Mouse (Mus musculus) urinary bladder, postnatal 4 days (tissue): Measurements from ENCODE around the gene Zfp385b.

Experiments used
- DNase-seq, 2 experiments: peaks; one replicate each; pipeline ENCODE4 v3.0.0; 2021 to 2022; ENCODE audit warnings: low spot score in 2 of 2

Gene Zfp385b

DNA sequence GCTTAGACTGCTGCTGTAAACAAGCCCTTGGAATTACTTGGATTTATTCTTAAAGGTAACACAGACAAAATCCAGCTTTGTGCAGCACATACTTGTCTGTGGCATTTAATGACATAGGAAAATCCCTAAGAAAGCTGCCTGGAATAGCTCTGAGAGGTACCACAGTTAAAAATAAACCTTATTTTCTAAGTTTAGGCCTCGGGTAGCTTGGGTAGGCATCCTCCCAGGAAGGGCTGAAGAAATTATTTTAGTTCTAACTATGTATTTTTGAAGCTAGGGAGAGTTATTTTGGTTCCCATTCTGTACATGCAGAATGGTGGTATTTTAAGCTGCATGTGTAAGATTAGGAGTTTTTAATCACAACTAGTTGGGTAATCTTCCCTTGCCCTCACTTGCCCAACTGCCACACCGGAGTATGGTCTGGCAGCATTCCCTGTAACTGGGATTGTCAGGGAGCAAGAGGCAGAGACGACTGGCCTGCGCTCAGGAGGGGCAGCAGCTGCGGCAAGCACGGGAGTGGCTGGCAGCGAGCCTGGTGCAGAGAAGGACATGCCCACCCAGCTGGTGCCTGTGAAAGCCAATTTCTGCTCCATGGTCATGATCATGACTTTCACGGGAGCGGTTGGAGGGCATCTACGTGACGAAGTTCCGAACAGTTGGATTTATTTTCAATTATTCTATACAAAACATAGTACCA lies 230.1 kb downstream of the Zfp385b start:
- DNase-seq, result no peak

DNA sequence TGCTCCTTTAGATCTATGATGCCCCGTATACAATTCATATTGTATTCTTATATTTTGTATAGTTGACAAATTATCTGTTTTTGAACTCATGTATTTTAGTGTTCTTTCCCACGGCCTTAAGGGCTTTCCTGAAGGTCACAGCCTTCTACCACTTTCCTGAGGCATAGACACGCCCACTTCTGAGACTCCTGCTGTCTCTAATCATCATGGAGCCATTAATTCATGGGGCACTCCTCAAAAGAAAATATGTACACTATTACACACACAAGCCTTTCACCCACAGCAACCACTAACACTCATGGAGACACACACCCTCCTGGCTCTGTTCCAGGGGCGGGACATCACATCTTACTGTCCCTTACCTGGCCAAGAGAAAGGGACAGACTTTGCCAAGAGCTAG lies 232.1 kb downstream of the Zfp385b start:
- no peak for DNase-seq

- no peak for DNase-seq
These were observed 232.7 kb downstream of the Zfp385b start for GRCm38 (mm10) chr2:77586581-77587360.

DNA sequence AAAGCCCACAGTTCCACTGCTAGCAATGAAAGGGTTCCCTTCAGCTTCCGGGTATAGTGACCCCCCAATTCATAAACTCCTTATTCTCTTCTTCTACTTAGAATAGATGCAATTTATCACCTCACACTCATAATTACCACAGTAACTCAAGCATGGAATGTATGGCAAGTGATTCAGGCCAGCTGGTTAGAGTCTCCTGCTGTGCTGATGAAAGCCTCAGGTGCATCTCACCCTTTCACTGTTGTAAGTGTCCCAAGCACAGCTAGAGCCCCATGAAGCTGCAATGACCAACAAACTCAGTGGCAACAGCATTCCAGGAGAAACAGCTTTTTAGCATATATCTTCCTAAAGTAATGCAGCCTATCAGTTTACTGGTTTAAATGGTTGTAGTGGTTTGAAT lies 235.9 kb downstream of the Zfp385b start:
- no peak for DNase-seq

- no peak for DNase-seq
These were observed 242.9 kb downstream of the Zfp385b start for GRCm38 (mm10) chr2:77576571-77576970.

GRCm38 (mm10) chr2:77567528-77568435 lies 251.7 kb downstream of the Zfp385b start:
- no peak for DNase-seq

GRCm38 (mm10) chr2:77563706-77564105 lies 255.7 kb downstream of the Zfp385b start:
- no peak for DNase-seq

DNA sequence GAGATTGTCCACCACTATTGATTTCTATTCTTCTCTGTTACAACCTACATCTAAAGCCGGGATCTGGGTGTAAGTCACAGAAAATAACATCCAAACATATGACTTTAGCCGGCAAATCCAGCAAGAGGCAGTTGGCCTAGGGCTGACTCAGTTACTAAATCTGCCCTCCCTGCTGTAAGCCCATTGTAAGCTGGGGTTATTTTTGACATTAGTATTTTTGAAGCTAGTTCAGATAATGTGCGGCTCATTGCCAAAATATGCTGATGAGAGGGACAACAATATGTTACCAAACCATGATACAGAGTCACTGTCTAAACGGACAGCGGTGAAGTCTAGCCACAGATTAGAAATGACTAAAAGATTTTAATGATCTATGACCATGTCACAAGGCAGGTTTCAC lies 257.5 kb downstream of the Zfp385b start:
- DNase-seq, result no peak

DNA sequence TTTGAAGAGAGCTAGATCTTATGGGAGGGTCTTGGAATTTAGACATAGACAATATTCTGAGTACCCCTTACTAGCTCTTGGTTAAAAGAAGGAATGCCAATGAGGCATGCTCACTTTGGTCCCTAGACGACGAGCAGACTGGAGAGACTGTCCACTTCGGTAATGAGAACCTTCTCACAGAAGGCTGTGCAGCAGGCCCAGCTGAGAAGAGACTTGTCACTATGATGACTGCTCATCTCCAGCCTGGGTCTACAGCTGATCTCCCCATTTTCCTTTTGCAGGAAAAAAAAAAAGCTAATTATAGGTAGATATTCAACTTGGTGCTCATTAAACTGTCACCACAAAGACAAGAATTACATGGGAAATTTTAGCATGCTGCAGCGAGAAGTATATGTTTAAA lies 262.5 kb downstream of the Zfp385b start:
- DNase-seq, result no peak

DNA sequence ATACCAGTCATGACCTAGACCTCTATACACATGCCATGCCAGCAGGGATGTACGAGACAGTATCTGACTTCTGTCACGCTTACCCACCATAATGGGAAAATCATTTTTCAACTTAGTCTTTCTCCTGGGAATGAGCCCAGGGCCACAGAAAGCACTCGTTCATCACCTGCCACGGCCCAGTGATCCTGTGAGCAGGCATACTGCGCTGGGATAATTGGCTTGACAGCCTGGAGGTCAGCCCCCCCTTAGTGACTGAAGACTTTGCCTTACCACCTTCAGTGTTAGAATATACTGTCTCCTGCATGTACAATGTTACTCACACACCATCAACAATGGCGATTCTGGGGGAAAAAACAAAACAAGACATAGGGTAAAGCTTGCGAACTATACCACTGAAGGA lies 263.5 kb downstream of the Zfp385b start:
- no peak for DNase-seq

DNA sequence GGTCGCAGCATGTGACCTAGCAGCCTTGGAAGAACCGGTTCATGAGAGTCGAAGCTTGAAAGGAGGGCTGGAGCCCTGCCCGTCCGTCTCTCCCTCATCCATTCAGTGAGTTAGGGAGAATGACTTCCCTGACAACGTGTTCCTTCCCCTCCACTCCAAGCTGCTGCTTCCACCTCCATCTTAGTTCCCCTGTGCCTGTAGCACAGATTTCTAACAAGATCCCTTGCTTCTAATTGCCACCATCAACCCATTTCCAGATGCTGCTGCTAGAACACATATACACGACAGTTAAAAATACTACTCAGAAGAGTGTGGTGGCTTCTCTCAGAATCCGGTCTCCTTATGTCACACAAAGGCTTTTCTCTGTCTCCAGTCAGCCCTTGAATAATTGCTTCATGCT lies 266.8 kb downstream of the Zfp385b start:
- no peak for DNase-seq

DNA sequence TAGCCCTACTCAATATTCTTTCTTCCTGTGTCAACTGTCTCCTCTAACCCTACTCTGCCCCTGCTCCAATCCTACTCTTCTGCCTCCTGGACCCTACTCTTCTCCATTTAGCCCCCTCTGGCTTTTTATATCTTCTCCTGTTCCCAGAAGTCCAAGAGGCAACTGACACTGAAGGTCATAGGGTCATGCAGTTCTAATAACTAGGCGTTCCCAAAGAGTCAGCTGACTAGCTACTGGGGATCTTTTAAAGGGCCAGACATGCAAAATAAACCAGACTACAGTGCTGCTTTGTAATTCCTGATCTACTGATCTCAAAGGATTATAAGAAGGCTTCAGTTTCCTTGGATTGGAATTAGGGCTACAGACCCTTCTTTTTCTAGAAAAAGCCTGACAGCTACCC lies 276.1 kb downstream of the Zfp385b start:
- DNase-seq, result no peak

GRCm38 (mm10) chr2:77542605-77543004 lies 276.8 kb downstream of the Zfp385b start:
- DNase-seq, result no peak

GRCm38 (mm10) chr2:77541681-77542080 lies 277.8 kb downstream of the Zfp385b start:
- DNase-seq, result no peak

- no peak for DNase-seq
These were observed 278.6 kb downstream of the Zfp385b start for GRCm38 (mm10) chr2:77540860-77541259.

- DNase-seq, result no peak
These were observed 282.9 kb downstream of the Zfp385b start for GRCm38 (mm10) chr2:77536556-77536955.

DNA sequence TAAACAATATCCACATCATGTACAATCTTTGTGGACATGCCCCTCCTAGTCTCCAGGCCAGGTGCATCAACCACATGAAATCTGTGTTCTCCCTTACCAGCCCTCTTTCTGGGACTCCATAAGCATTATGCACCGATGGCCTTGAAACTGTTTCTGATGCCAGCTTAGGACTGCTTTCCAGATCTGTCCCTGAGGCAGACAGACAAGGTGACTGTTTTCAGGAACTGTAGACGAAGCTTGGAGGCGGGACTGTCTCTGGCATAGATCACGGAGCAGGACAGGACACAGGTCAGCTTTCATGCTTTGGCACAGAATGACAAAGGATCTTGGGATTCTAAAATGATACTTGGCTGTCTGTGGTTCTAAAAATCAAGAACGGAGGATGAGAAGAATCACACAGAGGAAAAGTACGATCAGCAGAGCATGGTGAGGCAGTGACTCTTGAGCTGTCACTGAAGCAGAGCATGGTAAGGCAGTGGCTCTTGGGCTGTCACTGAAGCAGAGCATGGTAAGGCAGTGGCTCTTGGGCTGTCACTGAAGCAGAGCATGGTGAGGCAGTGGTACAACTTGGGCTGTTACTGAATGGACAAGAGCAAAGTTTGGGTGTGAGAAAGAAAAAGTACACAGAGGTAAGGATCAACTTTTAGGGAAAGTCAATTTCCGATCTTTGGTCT lies 291.2 kb downstream of the Zfp385b start:
- DNase-seq, result no peak

GRCm38 (mm10) chr2:77527616-77528015 lies 291.8 kb downstream of the Zfp385b start:
- DNase-seq, result no peak

DNA sequence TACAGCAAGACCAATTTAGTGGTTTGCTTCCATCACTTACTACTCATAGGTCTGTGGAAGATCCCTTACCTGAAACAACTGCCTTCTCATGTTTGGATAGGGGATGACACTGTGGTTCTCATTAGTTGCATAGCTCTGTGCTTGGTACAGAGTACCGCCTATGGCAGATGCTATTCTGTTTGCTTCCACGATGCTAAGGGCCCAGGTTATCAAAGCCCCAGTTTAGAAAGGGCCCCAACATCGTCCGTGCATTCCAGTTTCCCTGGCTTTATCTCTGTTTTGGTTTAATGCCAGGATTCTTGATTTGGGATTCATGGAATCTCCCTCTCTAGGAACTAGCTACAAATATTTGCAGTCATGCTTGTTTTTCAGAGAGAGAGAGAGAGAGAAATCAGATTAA lies 292.6 kb downstream of the Zfp385b start:
- DNase-seq, result no peak

DNA sequence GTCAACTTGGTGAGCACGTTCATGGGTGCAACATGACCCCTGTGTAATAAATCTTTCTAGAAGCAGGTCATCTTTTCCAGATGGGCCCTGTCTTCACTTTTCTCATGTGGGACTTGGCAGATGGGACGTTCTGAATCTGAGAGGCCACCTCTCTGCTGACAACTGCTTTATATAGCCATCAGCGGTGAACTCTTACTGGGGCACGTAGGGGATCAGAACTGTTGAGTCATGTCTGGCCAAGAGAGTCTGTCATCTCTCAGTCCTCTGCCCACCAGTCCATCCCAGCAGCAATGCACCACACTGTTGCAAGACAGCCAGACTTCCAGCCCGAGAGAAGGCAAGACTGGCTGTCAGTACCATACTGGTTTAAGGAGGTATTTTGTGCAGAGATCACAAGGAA lies 293.1 kb downstream of the Zfp385b start:
- DNase-seq, result no peak

GRCm38 (mm10) chr2:77522223-77522622 lies 297.2 kb downstream of the Zfp385b start:
- no peak for DNase-seq

DNA sequence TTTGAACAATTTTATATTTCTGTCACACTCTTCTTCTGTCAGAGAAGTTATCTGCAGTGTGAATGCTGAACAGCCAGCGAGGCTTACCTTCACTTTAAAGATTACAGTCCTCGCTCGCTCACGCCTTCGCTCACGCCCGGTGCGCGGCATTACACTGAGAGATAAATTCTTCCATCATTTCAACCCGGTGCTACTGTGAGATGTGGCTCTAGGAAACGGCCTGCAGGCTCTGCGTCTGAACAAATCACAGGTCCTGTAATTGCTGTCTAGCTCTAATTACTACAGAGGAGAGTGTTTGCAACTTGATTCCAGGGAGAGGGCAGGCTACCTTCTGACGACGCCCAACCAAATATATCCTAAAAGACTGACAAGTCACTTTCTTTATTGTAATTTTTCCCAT lies 300.1 kb downstream of the Zfp385b start:
- no peak for DNase-seq
